Mouse (Mus musculus): ENCODE measurements around the gene Rasal2. TPM values are rescaled to one million over a fixed set of nuclear protein-coding genes. Genes with fewer than 3 reads are reported as not detected.

Rasal2 gene
- total and polyA plus RNA-seq, 3 experiments, result 1.5 to 2.6 (median 1.7) TPM

GRCm38 (mm10) chr1:157117440-157117839, 295.0 kb downstream of the Rasal2 start:
- Histone ChIP-seq H3K4me1 (ENCODE audit: control insufficient read depth in 1 of 2, insufficient read depth in 2 of 2) (peaks cover 0 to 3% of the 10 kb centered on the region in 2 experiments; a peak in 2 of 4 replicates), H3K9ac (ENCODE audit: insufficient read depth, low read depth) (no peak overlapping the region), H3K4me3 (replicated peaks in 1 of 3; ENCODE audit: low read depth in 2 of 3, low read length in 2 of 3, poor library complexity in 1 of 3) (no peak overlapping the region), H3K36me3 (replicated peaks in 1 of 2; ENCODE audit: control insufficient read depth in 1 of 2, insufficient read depth in 1 of 2, low read length in 1 of 2) (no peaks in the 10 kb centered on the region), H3K4me2 (ENCODE audit: insufficient read depth, low read depth, poor library complexity, severe bottlenecking) (no peak overlapping the region), H3K79me2 (replicated peaks; ENCODE audit: control insufficient read depth, extremely low read depth, insufficient read depth, poor library complexity, severe bottlenecking) (no peaks in the 10 kb centered on the region), H3K27ac (ENCODE audit: insufficient read depth, low read depth) (no peak overlapping the region), H3K27me3 (replicated peaks) (no peaks in the 10 kb centered on the region), H3K9me3 (replicated peaks; ENCODE audit: low read length) (peaks cover 4% of the 10 kb centered on the region)
- no peak for DNase-seq (ENCODE audit: extremely low read depth)
- dilution Hi-C loops (cut with MboI; ENCODE audit: extremely low pct_ligation_motif_present, extremely low pct_unique_long_range_greater_than_20kb, low sequenced_read_pairs), result no loop called here
- in situ Hi-C loops (cut with MboI; ENCODE audit: low pct_ligation_motif_present, low pct_unique_long_range_greater_than_20kb, low sequenced_read_pairs), result no loop called here
- TF ChIP-seq RAD21 (IDR thresholded peaks at IDR 0.05; ENCODE audit: low read depth, low read length) (no peak), MAX (IDR thresholded peaks at IDR 0.05; ENCODE audit: low read length) (no peak), EP300 (IDR thresholded peaks at IDR 0.05; ENCODE audit: low read length) (no peak), CHD1 (IDR thresholded peaks at IDR 0.05; ENCODE audit: low read depth, low read length) (no peak), MYC (IDR thresholded peaks at IDR 0.05; ENCODE audit: low read depth, low read length) (no peak), POLR2AphosphoS2 (IDR thresholded peaks at IDR 0.05; ENCODE audit: low read depth, low read length) (no peak), MAFK (IDR thresholded peaks at IDR 0.05; ENCODE audit: insufficient replicate concordance, low read length) (no peak), MXI1 (IDR thresholded peaks at IDR 0.05; ENCODE audit: low read depth, low read length) (no peak), JUND (conservative IDR thresholded peaks at IDR 0.05; ENCODE audit: low read depth, low read length) (no peak), ZC3H11A (IDR thresholded peaks at IDR 0.05; ENCODE audit: low read depth, low read length) (no peak), ELF1 (IDR thresholded peaks at IDR 0.05; ENCODE audit: low read depth, low read length) (no peak), NELFE (IDR thresholded peaks at IDR 0.05; ENCODE audit: low read depth, low read length) (no peak), E2F4 (IDR thresholded peaks at IDR 0.05; ENCODE audit: insufficient replicate concordance, low read depth, low read length) (no peak), USF2 (conservative IDR thresholded peaks at IDR 0.05; ENCODE audit: low read depth, low read length) (no peak), BHLHE40 (IDR thresholded peaks at IDR 0.05; ENCODE audit: low read depth, low read length) (no peak), MAZ (IDR thresholded peaks at IDR 0.05; ENCODE audit: low read depth, low read length) (no peak), CTCF (conservative IDR thresholded peaks at IDR 0.05 in 1 of 2, IDR thresholded peaks at IDR 0.05 in 1 of 2; ENCODE audit: low read depth in 2 of 2, low read length in 2 of 2) (no peak)

GRCm38 (mm10) chr1:157114492-157114891, 297.9 kb downstream of the Rasal2 start:
- peaks cover 4% of the 10 kb centered on the region for H3K9me3 ChIP-seq (replicated peaks; ENCODE audit: low read length)
- no peaks in the 10 kb centered on the region for H3K36me3 ChIP-seq (replicated peaks in 1 of 2; ENCODE audit: control insufficient read depth in 1 of 2, insufficient read depth in 1 of 2, low read length in 1 of 2)
- dilution Hi-C loops (cut with MboI; ENCODE audit: extremely low pct_ligation_motif_present, extremely low pct_unique_long_range_greater_than_20kb, low sequenced_read_pairs), result no loop called here
- H3K4me1 ChIP-seq (ENCODE audit: control insufficient read depth in 1 of 2, insufficient read depth in 2 of 2), result peaks cover 11 to 17% of the 10 kb centered on the region in 2 experiments
- no peak overlapping the region for H3K4me3 ChIP-seq (replicated peaks in 1 of 3; ENCODE audit: low read depth in 2 of 3, low read length in 2 of 3, poor library complexity in 1 of 3)
- TF ChIP-seq HCFC1 (IDR thresholded peaks at IDR 0.05; ENCODE audit: low read depth, low read length) (no peak), TBP (conservative IDR thresholded peaks at IDR 0.05; ENCODE audit: low read depth, low read length) (no peak), POLR2A (IDR thresholded peaks at IDR 0.05; ENCODE audit: low read depth, low read length) (no peak), BHLHE40 (IDR thresholded peaks at IDR 0.05; ENCODE audit: low read depth, low read length) (no peak), MAZ (IDR thresholded peaks at IDR 0.05; ENCODE audit: low read depth, low read length) (no peak), MAX (IDR thresholded peaks at IDR 0.05; ENCODE audit: low read length) (no peak), MAFK (IDR thresholded peaks at IDR 0.05; ENCODE audit: insufficient replicate concordance, low read length) (no peak), MXI1 (IDR thresholded peaks at IDR 0.05; ENCODE audit: low read depth, low read length) (no peak), USF2 (conservative IDR thresholded peaks at IDR 0.05; ENCODE audit: low read depth, low read length) (no peak)
- H3K4me2 ChIP-seq (ENCODE audit: insufficient read depth, low read depth, poor library complexity, severe bottlenecking), result no peak overlapping the region
- no peak overlapping the region for H3K9ac ChIP-seq (ENCODE audit: insufficient read depth, low read depth)
- no peak for DNase-seq (ENCODE audit: extremely low read depth)
- in situ Hi-C loops (cut with MboI; ENCODE audit: low pct_ligation_motif_present, low pct_unique_long_range_greater_than_20kb, low sequenced_read_pairs), result no loop called here
- H3K27ac ChIP-seq (ENCODE audit: insufficient read depth, low read depth), result no peak overlapping the region
- no peaks in the 10 kb centered on the region for H3K79me2 ChIP-seq (replicated peaks; ENCODE audit: control insufficient read depth, extremely low read depth, insufficient read depth, poor library complexity, severe bottlenecking)
- H3K27me3 ChIP-seq (replicated peaks), result no peaks in the 10 kb centered on the region

All from CH12.LX (cell line).